Mouse (Mus musculus) left cerebral cortex, adult 2 months (tissue): ENCODE data around the gene Wdr81. TPM values are rescaled to one million over a fixed set of nuclear protein-coding genes. Genes with fewer than 3 reads are reported as not detected.

Source experiments
- DNase-seq, 2 experiments: peaks; one replicate each; pipeline ENCODE4 v3.0.0; 2021 to 2022; ENCODE audit warnings: low spot score in 2 of 2, mixed read lengths in 1 of 2; ENCODE audit errors: extremely low spot score in 1 of 2
- H3K27ac ChIP-seq: fragments of 200-600 bp; 2 replicates; pipeline ENCODE4 v1.8.1; 2022
- H3K4me3 ChIP-seq: fragments of 200-600 bp; 2 replicates; pipeline ENCODE4 v1.8.1; 2022
- CTCF ChIP-seq: fragments of 200-600 bp; IDR thresholded peaks from 2 replicates; pipeline ENCODE4 v1.8.1; 2022; ENCODE audit warnings: antibody characterized with exemption, mild to moderate bottlenecking, moderate library complexity
- intact Hi-C: fragments of 180-260 bp; cut with DNase I; formaldehyde crosslinking; loops from one replicate; pipeline ENCODE4 v1.15.1; 2025
- long read RNA-seq, 2 experiments: library from polyadenylated mRNA; stranded (forward); transcript quantifications; one replicate each; pipeline ENCODE4 v2.0.0; 2021; ENCODE audit warnings: borderline mapping rate in 2 of 2
- total RNA-seq, 2 experiments: library from RNA; stranded (reverse); gene quantifications; 2 replicates each; pipeline ENCODE4 v1.2.3; 2021

Gene Wdr81
- total RNA-seq, result 10 to 100 TPM; 19.5 to 20.7 TPM
- long read RNA-seq, experiment 1, full-length matches to known transcripts, result 21 of 29 reads
- long read RNA-seq, experiment 1, partial matches to known transcripts, result 2 of 29 reads
- long read RNA-seq, experiment 1, other reads (novel, unspliced or antisense), result 6 of 29 reads
- long read RNA-seq, experiment 2, full-length matches to known transcripts, result 13 of 22 reads
- long read RNA-seq, experiment 2, partial matches to known transcripts, result 4 of 22 reads
- long read RNA-seq, experiment 2, other reads (novel, unspliced or antisense), result 5 of 22 reads

DNA sequence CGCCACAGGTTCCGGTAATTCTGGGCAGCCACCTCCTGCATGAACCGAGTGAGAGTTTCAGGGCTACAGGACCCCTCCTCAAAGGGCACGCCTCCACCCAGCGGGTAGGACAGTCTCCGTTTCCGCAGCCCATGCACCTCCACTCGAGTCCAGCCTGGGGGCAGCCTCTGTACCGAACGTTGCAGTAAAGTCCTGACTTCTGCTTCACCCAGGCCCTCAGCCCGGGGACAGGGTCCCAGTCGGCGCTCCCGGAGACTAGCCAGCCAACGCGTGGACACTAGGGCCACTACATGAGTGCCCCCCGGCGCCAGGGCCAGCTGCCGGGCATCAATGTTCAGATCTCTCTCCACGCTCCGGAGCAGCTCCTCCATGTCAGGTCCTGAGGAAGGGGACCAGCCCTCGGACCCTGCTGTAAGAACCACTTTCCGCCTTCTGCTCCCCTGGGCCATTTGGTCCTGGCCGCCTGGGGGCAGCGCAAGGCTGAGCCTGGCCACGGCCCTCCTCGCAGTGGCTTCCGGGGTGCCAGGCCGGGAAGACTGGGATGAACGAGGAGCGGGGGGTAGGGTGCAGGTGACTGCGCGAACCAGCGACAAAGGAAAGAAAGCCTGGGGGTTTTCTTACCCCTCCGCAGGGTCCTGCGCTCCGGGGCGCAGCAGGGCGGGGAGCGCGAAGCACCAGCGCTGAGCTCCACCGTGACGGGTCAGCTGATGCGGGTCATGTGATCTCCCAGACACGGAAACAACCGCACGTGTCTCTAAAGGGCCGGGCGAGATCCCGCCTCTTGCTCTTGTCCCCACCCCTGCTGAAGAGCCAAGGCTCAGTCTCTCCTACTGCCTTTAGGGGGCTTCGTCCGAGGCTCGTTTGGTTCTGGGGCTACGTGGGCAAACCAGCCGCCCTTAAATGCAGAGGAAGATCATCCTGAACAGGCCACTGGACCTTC lies at the start of gene Wdr81:
Wdr81 (minus strand) TSS at position 727 of the 940 bp plus-strand sequence.
- peak; percentile 40 for TF ChIP-seq CTCF
- peak within 1 kb of the TSS; percentile 82 for H3K27ac ChIP-seq
- H3K4me3 ChIP-seq, result peak within 1 kb of the TSS; percentile 71
- intact Hi-C loops, result loop anchor here (2.0 kb wide), 1 partner anchor 275 kb away; the partner anchor contains the start of gene Ovca2
- DNase-seq, result peak; percentile 82 to 86

DNA sequence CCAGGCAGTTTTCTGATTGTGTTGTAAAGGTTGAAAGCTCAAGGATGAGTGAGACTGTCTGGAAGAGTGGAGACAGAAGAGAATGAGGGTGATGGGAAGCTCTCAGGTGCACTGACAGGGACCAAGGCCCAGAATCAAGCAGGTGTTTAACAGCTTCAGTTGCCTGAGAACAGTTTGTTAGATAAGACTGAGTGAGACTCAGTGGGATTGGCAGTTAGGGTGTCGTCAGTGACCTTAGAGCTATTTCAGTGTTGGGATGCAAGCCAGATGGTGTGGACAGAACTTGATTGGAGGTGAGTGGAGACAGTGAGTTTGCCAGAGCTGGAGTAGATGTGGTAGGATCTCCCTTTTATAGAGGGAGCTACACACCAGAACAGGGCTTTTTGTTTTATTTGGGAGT lies 43.6 kb upstream of the Wdr81 start:
- intact Hi-C loops, result no loop called here
- DNase-seq, result no peak
- no peak overlapping the region for H3K4me3 ChIP-seq
- TF ChIP-seq CTCF, result no peak
- H3K27ac ChIP-seq, result no peak overlapping the region

DNA sequence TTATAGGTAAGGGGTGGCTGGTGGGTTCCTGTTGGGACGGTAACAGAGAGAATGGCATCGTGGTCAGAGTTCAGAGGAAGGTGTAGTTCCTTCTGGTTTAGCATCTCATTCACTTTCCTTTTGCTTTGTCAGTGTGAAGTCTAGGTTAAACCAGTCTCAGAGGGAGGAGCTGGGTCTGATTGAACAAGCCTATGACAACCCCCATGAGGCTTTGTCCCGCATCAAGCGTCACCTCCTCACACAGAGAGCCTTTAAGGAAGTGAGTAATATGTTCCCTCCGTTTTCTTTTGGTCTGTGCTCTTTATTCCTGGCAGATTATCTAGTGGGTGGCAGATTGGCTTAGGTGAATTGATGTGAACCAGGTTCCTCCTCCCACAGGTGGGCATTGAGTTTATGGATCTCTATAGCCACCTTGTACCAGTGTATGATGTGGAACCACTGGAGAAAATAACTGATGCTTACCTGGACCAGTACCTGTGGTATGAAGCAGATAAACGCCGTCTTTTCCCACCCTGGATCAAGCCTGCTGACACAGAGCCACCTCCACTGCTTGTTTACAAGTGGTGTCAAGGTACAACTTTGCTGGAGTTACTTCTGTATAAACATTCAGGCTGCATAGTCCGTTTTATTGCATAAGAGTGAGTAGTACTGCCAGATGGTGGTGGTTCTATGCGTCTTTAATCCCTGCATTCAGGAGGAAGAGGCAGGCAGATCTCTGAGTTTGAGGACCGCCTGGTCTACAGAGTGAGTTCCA lies 40.0 kb upstream of the Wdr81 start:
- no peak overlapping the region for H3K4me3 ChIP-seq
- no peak for DNase-seq
- no peak overlapping the region for H3K27ac ChIP-seq
- intact Hi-C loops, result no loop called here
- TF ChIP-seq CTCF, result no peak

- TF ChIP-seq CTCF, result no peak
- H3K27ac ChIP-seq, result peak overlapping the region; percentile 93
- intact Hi-C loops, result loop anchor here (2.0 kb wide), 1 partner anchor 23 kb away; no protein-coding TSS in a partner anchor
- DNase-seq, result no peak
- peak overlapping the region; percentile 75 for H3K4me3 ChIP-seq
Measured at GRCm38 (mm10) chr11:75487496-75487895, 33.0 kb upstream of the Wdr81 start.

- peak; percentile 97 to 98 for DNase-seq
- no peak for TF ChIP-seq CTCF
- intact Hi-C loops, result loop anchor here (2.0 kb wide), 1 partner anchor 22 kb away; no protein-coding TSS in a partner anchor
- Histone ChIP-seq H3K27ac (peak within 1 kb of the TSS; percentile 93), H3K4me3 (peak within 1 kb of the TSS; percentile 75)
Measured at GRCm38 (mm10) chr11:75486601-75487285, 32.2 kb upstream of the Wdr81 start, which contains the start of gene Prpf8. Prpf8 (plus strand) TSS chr11:75486816.

- Histone ChIP-seq H3K4me3 (peak overlapping the region; percentile 75), H3K27ac (no peak overlapping the region)
- no peak for DNase-seq
- intact Hi-C loops, result loop anchor here (2.0 kb wide), 1 partner anchor 21 kb away; no protein-coding TSS in a partner anchor
- TF ChIP-seq CTCF, result no peak
Measured at GRCm38 (mm10) chr11:75486192-75486591, 31.7 kb upstream of the Wdr81 start.

- Histone ChIP-seq H3K27ac (no peak overlapping the region), H3K4me3 (no peak overlapping the region)
- intact Hi-C loops, result no loop called here
- no peak for TF ChIP-seq CTCF
- DNase-seq, result no peak
Measured at GRCm38 (mm10) chr11:75473376-75473775, 18.9 kb upstream of the Wdr81 start.

- intact Hi-C loops, result no loop called here
- TF ChIP-seq CTCF, result no peak
- Histone ChIP-seq H3K4me3 (no peak overlapping the region), H3K27ac (no peak overlapping the region)
- DNase-seq, result no peak
Measured at GRCm38 (mm10) chr11:75472469-75473081, 18.1 kb upstream of the Wdr81 start.

DNA sequence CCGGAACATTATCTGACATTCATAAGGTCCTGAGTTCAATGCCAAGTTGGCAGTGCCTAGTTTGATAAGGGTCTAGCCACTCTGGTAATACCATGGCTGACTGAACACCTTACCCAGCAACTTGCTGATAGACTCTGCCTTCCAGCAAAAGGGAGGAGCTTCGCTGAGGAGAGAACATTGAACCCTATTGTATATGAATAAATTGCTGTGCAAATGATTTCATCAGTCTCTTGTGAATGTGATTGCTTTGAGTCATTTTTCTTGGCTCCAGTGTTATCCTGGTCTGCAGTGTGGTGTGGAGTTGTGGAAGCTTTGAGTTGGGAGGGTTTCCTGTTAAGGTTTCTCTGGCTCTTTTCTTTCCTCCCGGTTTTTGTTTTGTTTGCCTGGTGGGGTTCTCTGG lies 16.2 kb upstream of the Wdr81 start:
- no peak for TF ChIP-seq CTCF
- H3K27ac ChIP-seq, result no peak overlapping the region
- intact Hi-C loops, result no loop called here
- DNase-seq, result no peak
- H3K4me3 ChIP-seq, result no peak overlapping the region

DNA sequence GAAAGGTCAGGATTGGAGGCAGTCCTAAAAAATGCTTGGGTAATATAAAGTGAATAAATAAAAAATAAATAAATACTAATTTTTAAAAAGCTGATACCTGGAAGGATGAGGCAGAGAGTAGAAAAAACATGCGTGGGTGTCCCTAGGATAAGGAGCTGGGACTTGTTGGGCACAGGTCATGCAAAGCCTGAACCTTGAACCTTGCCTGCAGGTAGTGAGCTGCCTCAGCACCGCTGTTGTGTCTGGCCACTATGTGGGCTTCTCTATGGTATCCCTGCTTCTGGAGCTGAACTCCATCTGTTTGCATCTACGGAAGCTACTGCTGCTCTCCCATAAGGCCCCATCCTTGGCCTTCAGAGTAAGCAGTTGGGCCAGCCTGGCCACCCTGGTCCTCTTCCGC lies 14.7 kb upstream of the Wdr81 start:
- H3K4me3 ChIP-seq, result no peak overlapping the region
- no peak overlapping the region for H3K27ac ChIP-seq
- no peak for DNase-seq
- intact Hi-C loops, result no loop called here
- no peak for TF ChIP-seq CTCF

- intact Hi-C loops, result no loop called here
- TF ChIP-seq CTCF, result no peak
- DNase-seq, result no peak
- Histone ChIP-seq H3K27ac (no peak overlapping the region), H3K4me3 (no peak overlapping the region)
Measured at GRCm38 (mm10) chr11:75468410-75468809, 13.9 kb upstream of the Wdr81 start.
